Mouse (Mus musculus) heart, adult 2 months (tissue): ENCODE measurements around the gene Thsd4. TPM values are rescaled to one million over a fixed set of nuclear protein-coding genes. Genes with fewer than 3 reads are reported as not detected.

Source experiments
- DNase-seq, 2 experiments: peaks; one replicate each; pipeline ENCODE4 v3.0.0; 2021
- H3K27ac ChIP-seq: fragments of 200-600 bp; 2 replicates; pipeline ENCODE4 v1.8.1; 2022
- H3K27me3 ChIP-seq: fragments of 200-500 bp; 2 replicates; pipeline ENCODE4 v1.6.1; 2012; ENCODE audit warnings: mild to moderate bottlenecking, low read length, inconsistent platforms, mixed read lengths; ENCODE audit not compliant: control insufficient read depth, insufficient read depth
- H3K36me3 ChIP-seq: fragments of 200-500 bp; 2 replicates; pipeline ENCODE4 v1.6.1; 2012; ENCODE audit warnings: low read length, inconsistent platforms; ENCODE audit not compliant: control insufficient read depth, insufficient read depth
- H3K4me1 ChIP-seq: fragments of 200-500 bp; 2 replicates; pipeline ENCODE4 v1.6.1; 2011; ENCODE audit warnings: low read length; ENCODE audit not compliant: control insufficient read depth, insufficient read depth
- H3K4me3 ChIP-seq: fragments of 200-600 bp; 2 replicates; pipeline ENCODE4 v1.8.1; 2022
- H3K79me2 ChIP-seq: fragments of 200-500 bp; replicated peaks from 2 replicates; pipeline ENCODE4 v1.6.1; 2012; ENCODE audit warnings: mild to moderate bottlenecking, inconsistent platforms, low read length, moderate library complexity, mixed read lengths; ENCODE audit not compliant: control insufficient read depth, insufficient read depth
- H3K9ac ChIP-seq: fragments of 200-500 bp; 2 replicates; pipeline ENCODE4 v1.6.1; 2012; ENCODE audit warnings: low read depth, mild to moderate bottlenecking, control low read depth, inconsistent platforms, low read length, mixed read lengths
- CTCF ChIP-seq: fragments of 200-600 bp; IDR thresholded peaks from 2 replicates; pipeline ENCODE4 v1.8.1; 2022; ENCODE audit warnings: antibody characterized with exemption, mild to moderate bottlenecking, moderate library complexity
- EP300 ChIP-seq: fragments of 200-500 bp; IDR thresholded peaks from 2 replicates; pipeline ENCODE4 v1.6.1; 2011; ENCODE audit warnings: low read depth, low read length, control low read depth; ENCODE audit not compliant: insufficient read depth
- POLR2A ChIP-seq: fragments of 200-500 bp; IDR thresholded peaks from 2 replicates; pipeline ENCODE4 v1.6.1; 2011; ENCODE audit warnings: mild to moderate bottlenecking, low read depth, low read length, control low read depth; ENCODE audit not compliant: insufficient read depth
- WGBS: fragments of 180-500 bp; shearing (Covaris S2); methylation state at CpG from one replicate; pipeline ENCODE4 v1.1.7; 2018; 5-methylcytosine and 5-hydroxymethylcytosine counted together
- intact Hi-C: fragments of 180-260 bp; cut with DNase I; formaldehyde crosslinking; loops from one replicate; pipeline ENCODE4 v1.15.1; 2025
- long read RNA-seq: library from polyadenylated mRNA; stranded (forward); transcript quantifications from one replicate; pipeline ENCODE4 v2.0.0, GENCODE M21; 2021
- polyA plus RNA-seq: library from polyadenylated mRNA; depleted of rRNA; stranded (reverse); fragments of >200 nt; gene quantifications from 2 replicates; pipeline ENCODE4 v1.2.3, GENCODE M21; 2012; rRNA removed
- total RNA-seq, 2 experiments: library from RNA; stranded (reverse); gene quantifications; 2 replicates each; pipeline ENCODE4 v1.2.3; 2021

Thsd4 gene
- total RNA-seq (1 to 10 TPM; 4.3 to 5.2 TPM), polyA plus RNA-seq (3.5 and 5.8 TPM in 2 replicates)
- long read RNA-seq, partial matches to known transcripts = 0 of 3 reads
- long read RNA-seq, other reads (novel, unspliced or antisense) = 3 of 3 reads

DNA sequence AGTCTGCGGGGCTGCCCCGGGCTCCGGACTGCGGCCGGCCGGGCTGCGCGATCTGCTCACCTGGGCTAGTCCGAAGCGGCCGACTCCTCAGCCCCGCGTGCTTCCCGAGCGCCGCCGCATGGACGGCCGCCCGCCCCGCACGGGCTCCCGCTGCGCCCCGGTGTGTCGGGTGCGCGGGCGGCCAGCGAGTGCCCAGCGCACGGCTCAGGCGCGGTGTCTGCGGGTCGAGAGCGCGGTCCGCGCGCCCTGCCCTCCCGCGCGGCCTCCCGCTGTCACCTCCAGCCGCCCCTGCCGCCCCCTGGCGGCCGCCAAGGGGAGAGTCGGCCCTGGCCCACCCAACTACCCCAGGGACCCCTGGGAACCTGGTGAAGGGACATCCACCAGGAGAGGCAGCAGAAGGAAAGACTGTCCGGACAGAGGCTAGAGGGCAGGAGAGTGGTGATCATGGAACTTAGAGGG lies at the start of gene Thsd4:
Gene Thsd4 (minus strand): TSS at position 241 of the 459 bp plus-strand sequence.
- no peak for TF ChIP-seq EP300
- TF ChIP-seq CTCF = peak; percentile 87
- WGBS = 1% methylated on average over 36 of the region's 51 CpGs

DNA sequence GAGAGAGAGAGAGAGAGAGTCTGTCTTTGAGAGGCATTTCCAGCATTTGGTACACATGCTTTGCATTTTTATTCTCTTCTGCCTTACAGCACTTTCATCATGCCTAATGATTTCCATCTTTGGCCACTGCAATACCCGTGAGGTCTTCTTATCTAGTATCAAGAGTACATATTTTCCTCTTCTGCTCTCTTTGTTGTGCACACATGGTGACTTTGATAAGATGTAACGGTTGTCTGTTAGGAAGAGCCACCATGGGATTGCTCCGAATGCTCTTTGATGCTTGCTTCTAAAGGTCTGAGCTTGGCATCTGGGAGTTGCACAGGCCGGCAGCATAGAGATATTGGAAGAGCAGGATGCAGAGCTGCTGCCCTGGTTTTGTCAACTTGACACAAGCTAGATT lies 49.2 kb upstream of the Thsd4 start:
- TF ChIP-seq EP300 (no peak), POLR2A (no peak), CTCF (no peak)
- Histone ChIP-seq H3K27me3 (no peaks in the 10 kb centered on the region), H3K4me3 (no peak overlapping the region), H3K79me2 (no peaks in the 10 kb centered on the region), H3K9ac (no peak overlapping the region), H3K27ac (no peak overlapping the region), H3K36me3 (no peaks in the 10 kb centered on the region), H3K4me1 (no peaks in the 10 kb centered on the region)
- intact Hi-C loops = no loop called here
- 53% methylated on average over 4 of the region's 4 CpGs for WGBS
- no peak for DNase-seq

More for the DNA sequence above, at the start of gene Thsd4:
- Histone ChIP-seq H3K79me2 (no peaks in the 10 kb centered on the region), H3K27me3 (no peaks in the 10 kb centered on the region), H3K36me3 (no peaks in the 10 kb centered on the region), H3K4me3 (peak within 1 kb of the TSS; percentile 59), H3K4me1 (peaks cover 6% of the 10 kb centered on the region; the same call in 1 of the 2 replicates), H3K27ac (peak within 1 kb of the TSS; percentile 49), H3K9ac (peak within 1 kb of the TSS; percentile 62)
- intact Hi-C loops = loop anchor here (2.0 kb wide), 1 partner anchor 277 kb away; no protein-coding TSS in a partner anchor
- DNase-seq = peak; percentile 68 to 79

DNA sequence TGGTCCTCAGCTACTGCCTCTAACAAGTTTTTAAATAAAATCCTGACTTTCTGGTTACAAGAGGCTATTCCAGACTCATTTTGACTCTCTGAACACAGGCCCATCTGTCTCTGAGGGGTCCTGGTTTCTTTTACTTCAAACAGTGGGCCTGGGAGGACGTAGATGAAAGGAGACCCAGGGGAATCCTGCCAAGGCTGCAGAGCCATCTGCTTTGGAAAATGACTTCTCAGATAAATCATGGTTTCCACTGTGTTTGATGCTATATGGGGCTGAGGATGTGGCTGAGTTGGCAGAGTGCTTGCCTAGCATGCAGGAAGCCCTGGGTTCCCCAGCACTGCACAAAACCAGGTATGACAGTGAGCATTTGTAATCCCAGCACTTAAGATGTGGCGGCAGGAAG lies 47.5 kb upstream of the Thsd4 start:
- Histone ChIP-seq H3K27me3 (no peaks in the 10 kb centered on the region), H3K36me3 (no peaks in the 10 kb centered on the region), H3K9ac (no peak overlapping the region), H3K79me2 (no peaks in the 10 kb centered on the region), H3K4me3 (no peak overlapping the region), H3K4me1 (no peaks in the 10 kb centered on the region), H3K27ac (no peak overlapping the region)
- intact Hi-C loops = no loop called here
- TF ChIP-seq CTCF (no peak), EP300 (no peak), POLR2A (no peak)
- 80% methylated on average over 2 of the region's 2 CpGs for WGBS
- no peak for DNase-seq

DNA sequence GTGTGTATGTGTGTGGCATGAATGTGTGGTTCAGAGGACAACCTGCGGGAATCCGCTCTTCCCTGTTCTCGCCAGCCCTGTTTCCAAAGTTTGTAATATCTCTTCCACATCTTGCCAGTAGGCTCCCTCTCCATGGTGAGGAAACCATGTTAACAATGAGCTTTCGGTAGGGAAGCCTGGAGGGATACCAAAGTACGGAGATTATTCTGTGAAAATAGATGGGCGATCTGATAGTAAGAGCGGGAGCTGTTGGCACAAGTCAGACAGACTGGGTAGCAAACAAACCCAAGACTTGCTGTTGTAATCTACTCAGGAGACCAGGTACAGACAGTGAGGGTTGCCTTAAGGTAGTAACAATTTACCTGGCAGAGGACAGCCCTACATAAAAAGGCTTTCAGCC lies 42.0 kb upstream of the Thsd4 start:
- no peak overlapping the region for H3K9ac ChIP-seq
- no peak for DNase-seq
- TF ChIP-seq CTCF = no peak
- no peak for TF ChIP-seq POLR2A
- no peak for TF ChIP-seq EP300
- H3K4me3 ChIP-seq = no peak overlapping the region
- no peaks in the 10 kb centered on the region for H3K36me3 ChIP-seq
- no peaks in the 10 kb centered on the region for H3K79me2 ChIP-seq
- H3K4me1 ChIP-seq = no peaks in the 10 kb centered on the region; the same call in 1 of the 2 replicates
- intact Hi-C loops = no loop called here
- 92% methylated on average over 7 of the region's 7 CpGs for WGBS
- H3K27me3 ChIP-seq = no peaks in the 10 kb centered on the region
- H3K27ac ChIP-seq = no peak overlapping the region

DNA sequence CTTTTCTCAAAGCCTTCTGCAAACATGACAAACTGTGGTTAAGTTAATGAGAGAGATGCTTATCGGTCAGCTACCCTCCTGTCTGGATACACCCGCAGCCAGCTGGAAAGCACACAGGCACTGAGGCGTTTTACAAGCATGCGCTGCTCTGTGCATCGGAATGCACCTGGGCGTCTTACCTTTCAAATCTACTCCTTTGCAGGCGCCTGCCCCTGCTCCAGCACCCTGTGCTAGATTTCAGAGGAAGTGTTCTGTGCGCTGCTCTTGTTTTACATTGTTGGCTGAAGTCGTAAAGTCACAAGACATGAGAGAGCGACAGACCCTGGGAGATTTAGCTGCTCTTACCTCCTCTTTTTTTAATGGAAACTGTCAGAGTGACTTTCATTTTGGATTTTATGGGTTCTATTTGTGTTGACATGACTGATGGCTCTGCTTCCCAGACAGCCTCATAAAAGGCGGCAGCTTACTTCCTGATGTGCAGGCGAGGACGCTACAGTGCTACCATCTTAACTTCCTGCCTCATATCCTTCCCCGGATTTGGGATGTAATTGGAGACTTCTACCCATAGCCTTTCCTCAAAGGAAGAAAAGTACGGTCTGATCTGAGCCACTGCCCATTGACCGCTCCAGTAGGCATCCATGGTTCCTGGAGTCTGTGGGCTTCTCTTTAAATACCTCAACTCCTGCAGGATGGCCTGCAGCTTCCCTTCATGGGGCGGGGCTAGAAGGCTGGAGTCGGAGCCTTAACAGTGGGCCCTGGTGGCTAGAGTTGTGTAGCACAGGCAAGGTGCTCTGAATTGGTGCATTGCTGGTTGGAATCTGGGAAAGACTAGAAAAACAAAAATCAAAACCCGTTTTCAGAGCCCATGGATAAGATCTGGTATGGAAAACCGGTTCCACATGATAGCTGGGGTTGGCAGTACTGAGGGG lies 40.9 kb upstream of the Thsd4 start:
- WGBS = 65% methylated on average over 20 of the region's 20 CpGs
- no peak for DNase-seq
- H3K27me3 ChIP-seq = no peaks in the 10 kb centered on the region
- no peak overlapping the region for H3K9ac ChIP-seq
- no peaks in the 10 kb centered on the region for H3K79me2 ChIP-seq
- TF ChIP-seq POLR2A (no peak), EP300 (no peak), CTCF (no peak)
- H3K36me3 ChIP-seq = no peaks in the 10 kb centered on the region
- no peak overlapping the region for H3K27ac ChIP-seq
- no peaks in the 10 kb centered on the region; the same call in 1 of the 2 replicates for H3K4me1 ChIP-seq
- H3K4me3 ChIP-seq = no peak overlapping the region
- intact Hi-C loops = no loop called here

DNA sequence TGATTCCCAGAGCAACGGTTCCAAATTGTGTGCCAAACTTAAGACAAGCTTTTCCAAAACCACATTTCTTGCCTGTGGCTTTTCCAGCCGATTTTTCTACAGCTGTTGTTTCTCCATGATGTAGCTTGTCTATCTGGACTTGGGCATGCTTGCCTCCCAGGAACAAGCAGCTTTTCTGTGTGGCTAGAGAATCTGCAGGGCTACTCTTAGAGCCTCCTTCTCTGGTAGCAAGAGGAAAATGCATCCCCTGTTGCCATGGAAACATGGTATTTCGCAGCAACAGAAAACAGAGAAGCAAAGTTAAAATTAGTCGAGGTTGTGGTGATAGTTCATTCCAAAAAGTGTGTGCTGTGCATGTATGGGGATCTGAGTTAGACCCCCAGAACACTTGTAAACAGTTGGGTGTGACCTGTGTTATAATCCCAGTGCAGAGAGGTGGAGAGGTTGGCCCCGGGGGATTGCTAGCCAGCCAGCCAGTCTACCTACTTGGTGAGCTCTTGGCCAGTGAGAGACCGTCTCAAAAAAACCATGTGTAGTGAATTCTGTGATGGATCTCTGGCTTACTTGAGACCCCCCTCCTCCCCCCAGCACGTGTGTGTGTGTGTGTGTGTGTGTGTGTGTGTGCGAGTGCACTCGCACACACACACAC lies 39.9 kb upstream of the Thsd4 start:
- Histone ChIP-seq H3K4me1 (no peaks in the 10 kb centered on the region; the same call in 1 of the 2 replicates), H3K36me3 (no peaks in the 10 kb centered on the region), H3K27ac (no peak overlapping the region), H3K27me3 (no peaks in the 10 kb centered on the region), H3K4me3 (no peak overlapping the region), H3K79me2 (no peaks in the 10 kb centered on the region), H3K9ac (no peak overlapping the region)
- no peak for TF ChIP-seq EP300
- TF ChIP-seq CTCF = no peak
- no peak for TF ChIP-seq POLR2A
- WGBS = 66% methylated on average over 9 of the region's 9 CpGs
- intact Hi-C loops = no loop called here
- DNase-seq = no peak
